Mouse (Mus musculus) ES-Bruce4 (cell line): ENCODE data around the gene Celsr1.

ENCODE experiments used
- CTCF ChIP-seq: IDR thresholded peaks from one replicate; pipeline ENCODE4 v1.8.1; 2011; ENCODE audit warnings: low read depth, low read length
- EP300 ChIP-seq: IDR thresholded peaks from 2 replicates; pipeline ENCODE4 v1.6.1; 2011; ENCODE audit warnings: low read depth, low read length; ENCODE audit not compliant: insufficient read depth
- POLR2A ChIP-seq: IDR thresholded peaks from one replicate; pipeline ENCODE4 v1.8.1; 2011; ENCODE audit warnings: low read length; ENCODE audit not compliant: insufficient read depth

GRCm38 (mm10) chr15:86082551-86082961 lies 49.0 kb upstream of the Celsr1 start:
- TF ChIP-seq EP300 (no peak), CTCF (no peak), POLR2A (no peak)
